Mouse (Mus musculus): Measurements from ENCODE around the gene Zc3h12a.

The Zc3h12a gene

GRCm38 (mm10) chr4:125127305-125128084 is at the start of gene Zc3h12a:
Gene Zc3h12a, minus strand, starts transcription at chr4:125127840.
- peak; percentile 75 for DNase-seq

- no peak for DNase-seq
Observed at GRCm38 (mm10) chr4:125176639-125177165, 49.1 kb upstream of the Zc3h12a start.

- DNase-seq = no peak
Observed at GRCm38 (mm10) chr4:125176190-125176589, 48.5 kb upstream of the Zc3h12a start.

GRCm38 (mm10) chr4:125175591-125175990 is 48.0 kb upstream of the Zc3h12a start:
- DNase-seq = peak; percentile 43

GRCm38 (mm10) chr4:125174516-125175185 is 47.0 kb upstream of the Zc3h12a start:
- no peak for DNase-seq

GRCm38 (mm10) chr4:125173150-125173549 is 45.5 kb upstream of the Zc3h12a start:
- DNase-seq = no peak

GRCm38 (mm10) chr4:125172736-125173135 is 45.1 kb upstream of the Zc3h12a start:
- no peak for DNase-seq

GRCm38 (mm10) chr4:125167723-125168122 is 40.1 kb upstream of the Zc3h12a start:
- DNase-seq = no peak

GRCm38 (mm10) chr4:125164861-125165260 is 37.2 kb upstream of the Zc3h12a start:
- no peak for DNase-seq

GRCm38 (mm10) chr4:125162701-125163100 is 35.1 kb upstream of the Zc3h12a start:
- DNase-seq = no peak

GRCm38 (mm10) chr4:125161392-125161791 is 33.8 kb upstream of the Zc3h12a start:
- no peak for DNase-seq

- DNase-seq = no peak
Observed at GRCm38 (mm10) chr4:125160951-125161331, 33.3 kb upstream of the Zc3h12a start.

GRCm38 (mm10) chr4:125160320-125160950 is 32.8 kb upstream of the Zc3h12a start:
- peak; percentile 92 for DNase-seq

GRCm38 (mm10) chr4:125158581-125159317 is 31.1 kb upstream of the Zc3h12a start:
- DNase-seq = no peak

- no peak for DNase-seq
Observed at GRCm38 (mm10) chr4:125158081-125158480, 30.4 kb upstream of the Zc3h12a start.

- DNase-seq = no peak
Observed at GRCm38 (mm10) chr4:125157322-125157721, 29.7 kb upstream of the Zc3h12a start.

- no peak for DNase-seq
Observed at GRCm38 (mm10) chr4:125155646-125156045, 28.0 kb upstream of the Zc3h12a start.

- no peak for DNase-seq
Observed at GRCm38 (mm10) chr4:125153659-125154241, 26.1 kb upstream of the Zc3h12a start.

- no peak for DNase-seq
Observed at GRCm38 (mm10) chr4:125152469-125152868, 24.8 kb upstream of the Zc3h12a start.

- DNase-seq = no peak
Observed at GRCm38 (mm10) chr4:125149460-125149859, 21.8 kb upstream of the Zc3h12a start.

GRCm38 (mm10) chr4:125147970-125148369 is 20.3 kb upstream of the Zc3h12a start:
- no peak for DNase-seq

- no peak for DNase-seq
Observed at GRCm38 (mm10) chr4:125145213-125145612, 17.6 kb upstream of the Zc3h12a start.

All from right cerebral cortex, postnatal 14 days (tissue).